Mouse (Mus musculus) gastrocnemius, postnatal 14 days (tissue): Measurements from ENCODE around the gene Mapre1. TPM values are rescaled to one million over a fixed set of nuclear protein-coding genes. Genes with fewer than 3 reads are reported as not detected.
"Not testable (repeated sequence)": the region's sequence is repeated elsewhere in the genome, so short reads cannot be mapped to it uniquely, and the experiment has no call there.

Source experiments
- DNase-seq: peaks from one replicate; pipeline ENCODE4 v3.0.0; 2021; ENCODE audit warnings: mixed read lengths
- intact Hi-C: fragments of 180-260 bp; cut with DNase I; formaldehyde crosslinking; loops from one replicate; pipeline ENCODE4 v1.15.1; 2025; ENCODE audit warnings: low total_unique reads
- long read RNA-seq, 2 experiments: library from polyadenylated mRNA; stranded (forward); transcript quantifications; one replicate each; pipeline ENCODE4 v2.0.0; 2021
- total RNA-seq, 2 experiments: library from RNA; stranded (reverse); gene quantifications; 2 replicates each; pipeline ENCODE4 v1.2.3; 2021

The Mapre1 gene
- total RNA-seq, result 10 to 100 TPM; 53.2 to 63.9 TPM
- long read RNA-seq, experiment 1, full-length matches to known transcripts, result 55 of 61 reads
- long read RNA-seq, experiment 1, partial matches to known transcripts, result 2 of 61 reads
- long read RNA-seq, experiment 1, other reads (novel, unspliced or antisense), result 4 of 61 reads
- long read RNA-seq, experiment 2, full-length matches to known transcripts, result 67 of 75 reads
- long read RNA-seq, experiment 2, partial matches to known transcripts, result 1 of 75 reads
- long read RNA-seq, experiment 2, other reads (novel, unspliced or antisense), result 7 of 75 reads

DNA sequence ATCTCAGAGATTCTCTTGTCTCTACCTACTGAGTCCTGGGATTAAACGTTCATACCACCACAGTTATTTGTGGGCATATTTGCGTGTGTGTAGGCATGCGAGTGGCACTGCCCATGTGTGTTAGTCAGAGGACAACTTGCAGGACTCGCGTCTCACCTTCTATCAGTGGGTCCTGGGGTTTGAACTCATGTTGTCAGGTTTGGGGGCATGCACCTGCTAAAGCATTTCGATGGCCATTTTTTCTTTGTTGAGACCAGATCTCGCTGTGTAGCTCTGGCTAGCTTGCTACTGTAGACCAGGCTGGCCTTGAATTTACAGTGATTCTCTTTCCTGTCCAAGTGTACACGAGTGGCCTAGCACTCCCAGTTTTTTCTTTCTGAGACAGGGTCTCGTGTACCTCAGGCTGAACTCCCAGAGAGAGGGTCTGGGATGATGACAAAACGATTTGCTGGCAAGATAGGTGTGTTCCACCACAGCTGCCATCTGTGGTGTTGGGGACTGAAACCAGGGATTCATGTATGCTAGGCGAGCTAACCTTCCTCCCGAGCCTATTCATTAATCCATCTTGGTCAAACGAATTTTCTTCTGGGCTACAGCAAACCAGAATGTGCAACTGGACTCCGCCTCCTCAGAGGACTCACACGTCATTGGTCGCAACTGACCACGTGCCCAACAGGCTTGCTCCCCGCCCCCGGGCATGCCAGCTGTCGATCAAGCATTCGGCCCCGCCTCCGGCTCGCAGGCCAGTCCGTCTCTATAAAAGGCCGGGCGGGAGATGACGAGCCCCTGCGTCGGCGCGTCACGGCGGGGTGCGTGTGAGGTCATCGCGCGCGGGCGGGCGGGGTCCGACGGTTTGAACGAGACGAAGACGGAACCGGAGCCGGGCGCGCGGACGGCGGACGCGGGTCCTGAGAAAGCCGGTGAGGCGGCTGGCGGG lies at the start of gene Mapre1:
Gene Mapre1, plus strand, starts transcription at position 775 of the 937 bp plus-strand sequence.
- peak; percentile 100 for DNase-seq
- intact Hi-C loops, result no loop called here

DNA sequence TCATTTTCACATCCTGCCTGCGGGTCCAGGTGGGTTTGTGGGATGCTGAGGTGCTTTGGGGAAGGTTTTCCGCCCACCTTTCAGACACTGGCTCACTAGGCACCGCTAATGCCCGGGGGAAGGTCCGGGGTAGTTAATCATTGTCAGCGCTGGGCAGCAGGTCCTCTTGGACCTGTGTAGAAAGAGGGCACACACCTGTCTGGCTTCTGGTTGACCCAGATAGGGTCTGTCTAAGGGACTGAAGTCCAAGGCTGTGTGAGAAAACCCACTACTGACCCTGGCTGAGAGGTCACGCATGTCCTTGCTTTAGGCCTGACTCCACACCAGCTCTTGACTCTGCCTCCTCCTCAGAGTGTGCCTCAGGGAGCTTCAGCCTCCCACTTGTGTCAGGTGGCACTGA lies 47.7 kb upstream of the Mapre1 start:
- intact Hi-C loops, DNase-seq: not testable (repeated sequence)

DNA sequence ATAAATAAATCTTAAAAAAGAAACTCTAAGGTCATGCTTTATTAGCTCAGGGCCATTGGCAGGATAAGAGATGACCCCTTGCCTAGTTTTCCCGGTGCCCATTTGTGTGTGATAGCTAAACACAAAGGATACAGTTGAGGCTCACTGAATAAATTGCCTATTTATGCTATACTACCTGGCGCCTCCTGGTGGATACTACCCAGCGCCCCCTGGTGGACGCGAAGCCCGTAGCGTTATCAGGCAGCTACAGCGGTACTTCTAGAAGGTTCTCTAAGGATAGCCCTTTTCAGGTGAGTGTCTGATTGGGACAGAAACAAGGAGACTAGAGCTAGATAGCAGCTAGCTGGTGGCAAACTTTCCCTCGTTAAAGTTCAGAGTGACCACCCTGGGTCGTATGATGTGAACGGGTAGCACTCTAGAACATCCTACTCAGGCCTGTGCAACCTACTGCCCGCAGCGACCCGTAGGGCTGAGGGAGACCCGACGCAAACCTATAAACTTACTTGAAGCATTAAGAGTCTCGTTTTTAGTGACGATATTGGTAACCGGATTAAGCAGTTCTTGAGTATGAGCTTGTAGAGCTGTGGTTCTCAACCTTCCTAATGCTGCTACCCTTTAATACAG lies 46.5 kb upstream of the Mapre1 start:
- DNase-seq, result peak; percentile 18
- intact Hi-C loops, result no loop called here

DNA sequence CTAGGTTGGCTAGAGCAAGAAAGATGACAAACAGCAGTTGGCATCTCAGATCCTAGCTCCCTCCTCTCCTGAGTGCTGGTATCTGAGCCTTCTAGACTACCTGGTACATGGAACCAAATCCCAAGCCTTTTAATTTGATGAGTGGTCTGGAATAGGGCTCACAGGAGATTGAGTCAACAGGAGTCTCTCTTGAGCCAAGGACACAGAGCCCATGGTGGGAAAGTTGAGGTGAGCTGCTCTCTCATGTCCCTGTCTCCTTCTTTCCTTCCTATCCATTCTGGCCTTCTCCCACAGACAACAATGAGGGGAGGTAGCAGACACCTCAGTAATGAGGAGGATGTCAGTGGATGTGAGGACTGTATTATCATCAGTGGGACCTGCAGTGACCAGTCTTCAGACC lies 44.7 kb upstream of the Mapre1 start, which contains the start of gene Dnmt3c:
Gene Dnmt3c, plus strand, starts transcription at position 301 of the 400 bp plus-strand sequence.
- intact Hi-C loops, result no loop called here
- DNase-seq, result no peak

DNA sequence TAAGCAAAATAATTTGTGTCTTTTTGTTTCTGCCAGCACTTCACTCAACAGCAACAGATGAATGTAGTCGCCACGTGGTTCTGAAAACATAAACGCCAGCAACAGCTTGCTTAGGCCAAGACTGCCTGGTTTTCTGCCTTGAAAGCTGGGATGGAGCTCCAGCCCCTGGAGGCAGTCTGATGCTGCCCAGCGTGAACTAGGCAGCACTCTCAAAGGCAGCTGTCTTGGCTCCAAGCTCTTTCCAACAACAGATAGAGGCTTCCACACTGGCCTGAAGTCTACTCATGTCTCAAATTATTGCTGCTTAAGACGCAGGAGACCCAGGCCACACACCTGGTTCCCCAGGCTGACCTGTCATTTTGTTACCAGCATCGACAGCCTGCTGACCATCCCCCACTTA lies 37.7 kb upstream of the Mapre1 start:
- DNase-seq, result no peak
- intact Hi-C loops, result no loop called here

DNA sequence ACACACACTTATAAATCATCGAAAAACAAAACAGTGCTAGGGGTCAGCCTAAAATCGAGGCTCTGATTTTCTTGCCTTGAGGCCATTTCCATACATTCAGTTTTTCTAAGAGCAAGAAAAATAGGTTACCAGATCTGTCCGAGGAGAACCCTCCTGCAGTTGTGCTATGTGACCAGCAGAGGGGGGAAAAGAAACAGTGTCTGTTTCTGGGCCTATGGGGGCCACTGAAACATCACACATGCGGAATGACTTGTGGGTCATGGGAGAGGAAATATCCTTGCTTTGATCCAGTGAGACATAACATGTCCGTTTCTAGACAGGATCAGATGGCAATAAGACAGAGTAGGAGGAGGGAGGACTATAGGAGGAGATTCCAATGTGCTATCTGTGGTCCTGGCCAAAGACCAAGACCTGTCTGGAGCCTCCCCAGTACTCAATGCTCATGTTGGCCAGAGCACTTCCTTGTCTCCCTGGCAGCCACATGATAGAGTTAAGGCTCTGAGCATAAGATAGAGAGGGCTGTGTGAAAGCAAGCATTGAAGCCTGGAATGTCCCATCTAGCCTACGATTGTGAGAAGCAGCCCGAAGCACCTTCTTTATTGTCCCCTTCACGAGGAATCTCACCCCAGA lies 30.3 kb upstream of the Mapre1 start:
- peak; percentile 16 for DNase-seq
- intact Hi-C loops, result loop anchor here (5.0 kb wide), 1 partner anchor 141 kb away; no protein-coding TSS in a partner anchor

DNA sequence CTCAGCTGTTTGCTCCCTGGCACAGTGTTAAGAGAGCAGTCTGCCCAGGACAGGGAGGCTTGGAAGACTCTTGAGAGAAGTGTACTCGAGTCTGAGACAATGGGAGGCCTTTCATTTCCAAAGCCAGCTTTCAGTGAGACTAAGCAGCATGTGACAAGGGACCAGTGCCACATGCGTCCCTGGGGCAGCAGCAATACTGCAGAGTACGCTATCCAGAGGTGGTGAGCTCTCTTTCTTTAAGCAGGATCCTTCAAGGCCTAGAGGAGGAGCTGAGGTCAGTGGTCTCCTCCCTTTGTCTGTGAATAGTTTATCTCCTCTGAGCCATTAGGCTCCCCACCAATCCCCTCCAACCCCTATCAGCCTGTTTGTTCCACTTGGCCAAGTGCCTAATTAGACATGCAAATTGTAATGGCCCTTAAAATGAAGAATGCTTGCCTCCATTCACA lies 28.4 kb upstream of the Mapre1 start:
- no peak for DNase-seq
- intact Hi-C loops, result loop anchor here (5.0 kb wide), 1 partner anchor 140 kb away; no protein-coding TSS in a partner anchor

DNA sequence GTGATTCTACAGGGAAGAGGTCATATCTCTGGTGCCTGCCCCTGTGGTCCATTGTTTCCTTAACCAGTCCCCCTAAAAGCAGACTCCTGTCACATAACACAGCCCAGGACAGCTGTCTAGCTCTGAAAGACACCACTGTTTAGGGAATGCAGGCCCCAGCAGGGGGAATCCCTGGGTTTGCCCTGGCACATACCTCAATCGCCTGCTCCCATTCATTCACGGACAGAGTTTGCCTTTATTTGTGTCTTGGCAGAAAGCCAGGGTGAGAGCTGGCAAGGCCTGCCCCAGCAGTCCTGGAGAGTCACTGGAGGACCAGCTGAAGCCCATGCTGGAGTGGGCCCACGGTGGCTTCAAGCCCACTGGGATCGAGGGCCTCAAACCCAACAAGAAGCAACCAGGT lies 27.8 kb upstream of the Mapre1 start:
- intact Hi-C loops, result loop anchor here (5.0 kb wide), 1 partner anchor 139 kb away; no protein-coding TSS in a partner anchor
- peak; percentile 52 for DNase-seq

DNA sequence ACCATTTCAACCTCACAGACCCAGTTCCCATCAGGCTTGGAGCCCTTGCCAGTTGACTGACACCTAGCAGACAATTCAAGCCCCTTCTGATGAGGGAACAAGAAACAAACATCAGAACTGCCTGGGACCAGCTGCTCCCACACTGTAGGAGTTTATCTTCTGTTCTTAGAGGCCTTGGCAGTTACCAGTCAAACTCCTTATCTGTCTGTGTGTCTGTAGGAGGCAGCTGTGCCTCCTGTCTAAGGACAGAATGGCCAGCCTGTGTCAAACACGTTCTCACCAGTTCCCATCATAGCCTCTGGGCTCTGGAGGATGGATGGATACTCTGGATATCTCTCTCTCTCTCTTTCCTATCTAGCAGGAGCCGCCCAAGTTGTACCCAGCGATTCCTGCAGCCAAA lies 23.2 kb upstream of the Mapre1 start:
- intact Hi-C loops, DNase-seq: not testable (repeated sequence)

DNA sequence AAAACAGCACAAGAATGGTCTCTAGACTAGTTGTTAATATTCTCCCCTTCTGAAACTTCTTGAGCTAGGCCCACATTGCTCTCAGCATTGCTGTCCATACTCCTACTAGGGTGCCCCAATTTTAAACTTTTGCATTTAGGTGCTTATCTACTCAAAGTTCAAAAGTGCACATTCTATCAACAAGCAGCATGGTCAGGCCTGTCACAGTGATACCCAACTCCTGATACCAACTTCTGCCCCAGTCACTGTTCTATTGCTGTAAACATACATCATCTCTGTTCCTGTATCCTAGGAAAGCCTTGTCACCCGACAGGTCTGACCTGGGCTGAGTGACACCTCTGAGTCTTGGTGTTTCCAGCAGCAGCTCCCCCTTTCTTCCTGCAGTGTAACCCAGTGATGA lies 18.0 kb upstream of the Mapre1 start:
- intact Hi-C loops, result no loop called here
- DNase-seq, result no peak

DNA sequence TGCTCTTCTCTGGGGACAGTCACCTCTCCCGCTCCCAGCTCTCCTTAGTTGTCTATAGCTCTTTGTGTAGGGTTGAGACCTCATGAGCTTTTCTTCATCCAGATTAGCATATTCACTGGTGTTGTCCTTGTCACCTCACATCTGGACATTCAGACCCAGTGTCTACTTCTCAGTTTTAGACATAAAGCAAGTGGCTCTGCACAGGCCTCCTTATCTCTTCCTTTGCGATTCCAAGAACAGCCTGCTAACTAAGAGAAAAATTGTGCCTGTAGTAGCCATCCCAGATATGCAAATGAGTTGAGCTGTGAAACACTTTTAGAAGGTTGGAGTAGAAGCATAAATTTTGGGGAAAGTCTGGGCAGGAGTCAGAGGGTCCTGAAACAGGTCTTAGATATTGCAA lies 16.6 kb upstream of the Mapre1 start:
- no peak for DNase-seq
- intact Hi-C loops, result no loop called here

DNA sequence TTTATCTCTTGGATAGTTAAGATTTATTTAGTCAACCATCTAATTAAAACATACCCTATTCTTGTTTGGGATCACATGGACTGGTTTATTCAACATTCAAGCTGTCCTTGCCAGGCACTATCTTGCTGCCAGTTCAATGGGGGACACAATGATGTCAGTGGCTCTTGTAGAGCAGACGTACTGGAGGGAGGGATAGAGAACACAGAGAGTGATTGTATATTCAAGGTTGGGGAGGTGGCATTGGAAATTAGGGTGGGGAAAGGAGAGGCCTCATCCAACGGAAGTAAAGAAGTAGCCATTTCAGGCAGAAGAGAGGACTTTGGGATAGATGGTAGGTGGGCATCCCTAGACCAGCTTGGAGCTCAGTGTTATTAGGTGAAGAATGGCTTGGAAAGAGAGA lies 16.2 kb upstream of the Mapre1 start:
- DNase-seq, result no peak
- intact Hi-C loops, result no loop called here

DNA sequence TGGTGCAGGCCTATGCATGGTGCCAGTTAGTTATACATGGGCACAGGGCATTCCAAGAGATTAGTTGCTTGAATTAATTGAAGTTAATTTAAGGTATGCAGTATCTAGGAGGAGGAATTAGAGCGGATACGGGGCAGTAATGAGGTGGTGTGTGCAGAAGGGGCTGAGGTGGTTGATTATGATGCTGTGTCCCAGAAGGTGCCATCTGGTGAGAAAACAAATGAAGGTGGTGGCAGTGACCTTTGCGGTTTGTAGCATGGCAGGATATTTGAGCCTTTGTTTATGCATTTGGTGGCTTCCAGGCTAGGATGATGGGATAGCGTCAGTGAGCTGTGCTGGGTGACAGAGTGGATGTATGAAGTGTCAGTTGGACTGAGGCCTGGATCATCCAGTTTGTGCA lies 15.8 kb upstream of the Mapre1 start:
- DNase-seq, result no peak
- intact Hi-C loops, result no loop called here

DNA sequence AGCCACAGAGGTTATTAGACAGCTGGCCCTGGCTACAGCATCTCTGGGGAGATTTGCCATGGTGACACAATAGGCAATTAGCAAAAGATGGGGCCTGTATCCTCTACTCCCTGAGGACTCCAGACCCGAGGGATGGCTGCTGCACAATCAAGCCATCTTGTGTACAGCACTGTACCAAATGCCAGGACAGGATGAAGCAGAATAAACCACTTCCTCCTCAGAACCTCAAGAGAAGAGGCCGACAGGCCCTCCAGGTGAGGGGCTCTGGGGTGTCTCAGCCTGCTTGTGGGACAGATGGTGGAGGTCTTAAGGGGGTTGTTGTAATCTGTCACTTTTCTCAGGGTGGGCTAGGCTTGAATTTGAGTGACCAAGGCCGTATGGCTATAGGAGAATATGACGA lies 7.0 kb upstream of the Mapre1 start:
- intact Hi-C loops, result no loop called here
- no peak for DNase-seq

DNA sequence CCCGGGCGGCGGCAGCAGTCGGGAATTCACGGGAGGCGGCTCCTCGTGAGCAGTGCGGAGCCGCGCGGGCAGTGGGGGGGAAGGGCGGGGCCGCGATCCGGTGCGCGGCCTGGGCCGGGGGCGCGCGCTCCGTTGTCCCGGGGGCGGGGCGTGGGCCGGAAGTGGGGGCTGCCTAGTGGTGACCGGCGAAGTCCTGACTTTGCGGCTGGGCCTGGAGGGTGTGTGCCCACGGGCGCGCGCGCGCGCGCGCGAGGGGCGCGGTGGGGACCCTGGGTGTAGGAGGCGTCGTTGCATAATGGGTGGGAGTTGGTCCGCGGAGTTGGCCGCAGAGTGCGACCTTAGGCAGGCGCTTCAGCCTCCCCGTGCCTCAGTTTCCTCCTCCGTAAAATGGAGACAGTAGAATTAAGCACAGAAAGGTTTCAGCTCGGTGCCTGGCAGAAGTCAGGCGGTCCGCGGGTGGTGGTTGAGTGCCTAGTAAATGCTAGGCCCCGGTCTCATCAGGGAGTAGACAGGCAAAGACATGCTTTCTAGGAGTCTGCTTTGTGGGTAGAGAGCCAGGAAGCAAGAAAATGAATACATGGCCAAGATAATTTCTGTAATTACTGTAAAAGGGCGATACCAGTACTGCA lies 477 bp downstream of the Mapre1 start:
- intact Hi-C loops, result no loop called here
- DNase-seq, result peak; percentile 85

DNA sequence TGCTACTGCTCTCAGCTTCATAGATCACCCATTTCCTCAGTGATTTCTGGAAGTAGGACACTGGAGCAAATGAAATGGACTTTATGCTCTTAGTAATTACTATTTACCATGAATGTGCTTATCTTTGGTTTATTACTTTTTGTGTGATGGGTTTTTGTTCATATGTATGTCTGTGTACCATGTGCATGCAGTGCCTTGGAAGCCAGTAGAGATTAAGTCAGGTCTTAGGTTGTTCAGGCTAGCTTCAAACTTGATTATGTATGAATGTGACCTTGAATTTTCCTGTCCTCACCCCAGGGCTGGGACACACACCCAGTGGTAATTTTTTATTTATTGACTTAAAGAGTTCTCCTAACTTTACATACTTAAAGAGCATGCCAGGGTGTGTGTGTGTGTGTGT lies 6.9 kb downstream of the Mapre1 start:
- DNase-seq, result no peak
- intact Hi-C loops, result no loop called here

DNA sequence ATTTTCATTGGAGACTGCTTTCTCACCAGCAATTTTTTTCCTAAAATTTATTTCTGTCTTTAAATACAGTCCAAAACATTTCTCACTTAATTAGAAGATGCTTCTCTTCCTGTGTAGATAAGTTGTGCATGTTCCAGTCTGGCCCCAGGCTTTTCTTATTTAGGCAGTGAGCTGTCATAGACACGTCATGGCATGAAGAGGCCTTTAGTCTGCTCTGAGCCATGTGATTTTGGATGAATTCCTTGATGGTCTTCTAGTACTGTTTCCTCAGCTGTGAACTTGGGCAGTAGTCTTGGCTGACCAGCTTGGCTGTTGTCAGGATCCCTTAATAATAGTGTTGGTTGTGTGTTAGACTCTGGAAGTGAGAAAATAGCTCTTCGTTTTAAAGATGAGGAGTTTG lies 9.3 kb downstream of the Mapre1 start:
- DNase-seq, result no peak
- intact Hi-C loops, result no loop called here

DNA sequence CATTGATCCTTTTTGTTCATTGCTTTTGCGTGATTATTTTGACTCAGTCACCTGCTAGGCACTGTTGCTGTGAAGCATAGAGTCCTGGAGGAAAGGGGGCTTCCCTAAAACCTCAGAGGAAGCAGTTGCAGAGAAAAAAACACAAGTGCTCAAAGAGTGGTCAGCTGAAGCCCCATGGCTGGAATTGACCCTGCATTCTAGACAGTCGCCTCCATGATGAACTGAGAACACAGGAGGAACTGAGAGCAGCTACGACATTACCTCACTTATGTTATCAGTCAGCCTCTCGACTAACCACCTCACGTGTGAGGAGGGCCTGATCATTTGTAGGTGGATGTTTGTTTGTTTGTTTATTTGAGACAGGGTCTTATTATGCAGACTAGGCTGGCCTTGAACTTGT lies 21.0 kb downstream of the Mapre1 start:
- intact Hi-C loops, result no loop called here
- DNase-seq, result no peak

DNA sequence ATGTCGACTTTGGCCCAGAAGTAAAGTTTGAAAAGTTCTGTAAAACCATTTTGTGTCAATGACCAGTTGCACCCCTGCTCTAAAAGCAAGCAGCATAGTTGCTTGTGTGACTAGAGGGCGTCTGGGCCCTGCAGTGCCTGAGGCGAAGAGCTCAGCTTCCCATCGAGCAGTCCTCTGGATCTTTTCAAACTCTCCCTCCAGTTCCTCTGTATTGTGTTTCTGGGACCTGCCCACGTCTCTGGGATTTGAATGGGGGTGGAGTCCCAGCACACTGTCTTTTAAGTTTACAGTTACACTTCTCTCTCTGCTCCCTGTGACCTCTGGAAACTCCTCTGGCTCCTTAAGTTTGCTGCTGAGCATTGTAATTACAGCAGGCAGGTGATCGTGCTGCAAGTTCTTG lies 26.4 kb downstream of the Mapre1 start:
- no peak for DNase-seq
- intact Hi-C loops, result no loop called here
